Mouse (Mus musculus) hematopoietic stem cell, adult 5-6 weeks (primary cell): ENCODE measurements around the gene Eif2s1. TPM values are rescaled to one million over a fixed set of nuclear protein-coding genes. Genes with fewer than 3 reads are reported as not detected.
A peak's percentile ranks its signal among the peaks of the same experiment; 100 is the strongest.
"Not testable (repeated sequence)": the region's sequence is repeated elsewhere in the genome, so short reads cannot be mapped to it uniquely, and the experiment has no call there.

Source experiments
- ATAC-seq, 2 experiments: fragments of 125-278 bp in 1 of 2; replicated peaks in 1 of 2; 2 replicates each; pipeline ENCODE4 v1.8.0; 2016 to 2017; ENCODE audit warnings: inconsistent platforms in 2 of 2, mild to moderate bottlenecking in 2 of 2, moderate number of reproducible peaks in 2 of 2, low read depth in 1 of 2, moderate TSS enrichment in 1 of 2; ENCODE audit not compliant: low FRiP score in 2 of 2, poor library complexity in 2 of 2, severe bottlenecking in 2 of 2, insufficient read depth in 1 of 2, low TSS enrichment in 1 of 2
- total RNA-seq: library from RNA; stranded (forward); fragments of 172-1452, 232-1000 nt; gene quantifications from 2 replicates; pipeline ENCODE4 v1.2.3, GENCODE M21; 2017

Eif2s1 gene
- total RNA-seq, 1 experiment from 2014 or later = 101 TPM

DNA sequence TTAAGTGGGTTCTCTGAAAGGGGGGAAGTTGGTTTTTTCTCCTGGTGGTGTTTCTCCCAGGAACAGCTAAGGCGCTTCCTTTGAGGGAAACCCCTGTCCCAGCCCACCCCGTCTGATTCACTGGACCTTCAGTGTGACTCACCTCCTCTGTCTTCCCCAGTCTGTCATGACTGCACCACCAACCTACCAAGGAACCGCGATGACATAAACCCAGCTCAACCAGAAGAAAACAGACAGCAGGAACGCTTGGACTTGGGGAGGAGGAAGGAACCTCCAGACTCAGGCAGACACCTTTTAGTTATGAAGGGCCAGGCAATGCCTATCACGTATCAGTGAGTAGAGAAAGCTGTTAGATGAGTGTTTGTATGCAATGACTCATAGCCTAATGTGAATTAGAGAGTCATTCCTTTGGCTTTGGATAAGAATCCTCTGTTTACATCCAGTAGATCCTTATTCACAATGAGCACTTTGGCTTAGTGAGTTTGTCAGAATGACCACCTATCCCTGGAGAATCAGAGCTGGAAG lies 46.5 kb downstream of the Eif2s1 start:
- ATAC-seq = no peak

DNA sequence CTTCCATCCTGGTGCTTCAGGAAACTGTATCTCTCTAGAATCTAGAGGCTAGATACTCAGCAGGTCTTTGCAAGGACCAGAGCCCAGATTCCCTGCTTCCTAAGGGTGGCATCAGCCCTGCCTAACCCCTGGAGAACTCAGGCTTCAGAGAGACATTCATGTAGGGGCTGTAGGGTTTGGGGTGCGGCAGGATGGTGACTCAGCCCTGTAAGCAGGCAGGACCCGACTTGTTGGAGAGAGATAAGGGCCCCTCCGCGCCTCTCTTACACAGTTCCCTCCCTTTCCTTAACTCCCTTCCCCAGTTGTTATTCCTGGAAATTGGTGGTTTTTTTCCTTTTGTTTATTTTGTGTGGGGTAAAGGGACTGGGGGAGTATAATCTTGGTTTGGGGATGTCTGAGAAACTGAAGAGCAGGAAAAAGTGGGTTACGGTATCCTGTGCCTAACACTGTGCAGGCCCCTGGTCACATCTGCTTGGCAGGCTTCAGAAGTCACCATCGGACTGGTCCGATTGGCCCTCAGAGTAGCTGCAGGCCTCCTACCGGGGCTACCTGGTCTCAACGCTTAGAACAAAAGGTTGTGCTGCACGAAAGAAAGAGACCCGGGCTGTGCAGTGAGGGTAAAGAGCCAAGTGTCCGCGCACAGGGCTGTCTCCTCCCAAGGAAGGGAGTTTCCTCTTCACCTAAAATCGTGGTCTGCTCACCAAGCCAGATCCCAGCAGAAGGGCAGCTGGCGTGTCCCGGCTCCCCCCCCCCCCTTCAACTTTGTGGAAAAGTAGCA lies 49.3 kb downstream of the Eif2s1 start:
- peak; percentile 19 to 37; a peak in 2 of 4 replicates for ATAC-seq

DNA sequence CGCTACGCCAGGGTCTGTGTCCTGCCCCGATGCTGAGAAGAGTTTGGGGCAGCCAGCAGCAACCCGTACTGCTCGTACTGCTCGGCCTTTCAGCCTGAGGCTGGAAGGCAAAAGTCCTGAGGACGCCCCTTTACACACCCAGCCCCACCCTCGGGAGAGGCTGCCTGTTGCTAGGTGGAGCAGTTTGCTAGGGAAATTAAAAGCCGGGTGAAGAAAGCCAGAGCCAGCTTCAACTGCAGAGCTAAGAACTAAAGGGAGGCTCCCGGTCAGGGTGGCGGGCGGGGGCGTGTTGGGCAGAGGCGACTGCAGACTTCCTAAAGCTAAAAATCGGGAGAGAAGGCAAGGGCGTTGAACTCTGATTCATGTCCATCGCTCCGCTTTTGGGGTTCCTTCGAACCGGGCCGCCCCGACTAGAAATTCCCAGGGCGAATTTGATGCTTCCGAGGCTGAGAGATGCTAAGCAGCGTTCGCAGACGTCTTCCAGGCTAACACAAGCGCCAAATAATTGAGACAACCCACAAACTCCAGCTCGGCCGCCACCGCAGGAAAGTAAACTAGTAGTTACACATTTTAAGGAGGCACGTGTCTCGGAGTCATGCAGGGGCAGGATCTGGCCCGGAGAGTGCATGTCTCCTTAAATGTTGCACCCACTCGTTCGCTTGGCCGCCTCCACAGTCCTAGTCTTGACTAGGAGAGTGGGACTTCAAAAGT lies 50.2 kb downstream of the Eif2s1 start:
- ATAC-seq = peak; percentile 15 to 17; a peak in 1 of 4 replicates

DNA sequence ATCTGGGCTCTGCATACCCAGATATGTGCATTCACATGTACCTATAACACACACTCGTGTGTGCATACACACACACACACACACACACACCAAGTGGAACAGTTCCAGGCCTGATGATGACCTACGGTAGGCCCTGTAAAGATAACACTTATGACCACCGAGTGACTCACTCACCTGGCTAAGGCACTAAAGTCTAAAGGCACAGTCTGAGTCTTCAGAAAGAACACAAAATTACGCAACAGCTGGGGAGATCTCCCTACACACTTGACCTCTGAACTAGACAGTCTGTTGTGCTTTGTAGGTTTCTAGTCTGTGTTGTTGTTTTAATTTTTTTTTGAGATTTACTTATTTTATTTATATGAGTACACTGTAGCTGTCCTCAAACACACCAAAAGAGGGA lies 52.8 kb downstream of the Eif2s1 start:
- ATAC-seq = no peak

DNA sequence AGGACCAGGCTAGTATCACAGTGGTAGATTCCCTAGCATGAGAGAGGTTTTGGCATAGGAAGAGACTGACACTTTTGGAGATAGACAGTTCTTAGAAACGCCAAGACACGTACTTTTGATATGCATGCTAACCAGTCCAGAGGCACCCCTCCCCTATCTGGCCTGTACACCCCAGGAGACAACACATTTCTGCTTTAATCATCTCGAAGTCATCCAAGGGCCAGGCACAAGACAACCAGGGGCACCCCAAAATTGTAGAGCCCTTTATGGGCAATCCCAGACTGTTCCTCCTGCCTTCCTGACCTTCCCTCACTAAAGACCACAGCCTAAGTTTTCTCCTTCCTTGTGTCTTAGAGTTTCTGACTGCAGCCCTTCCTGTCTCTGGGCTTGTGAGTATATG lies 53.9 kb downstream of the Eif2s1 start:
- ATAC-seq = no peak

DNA sequence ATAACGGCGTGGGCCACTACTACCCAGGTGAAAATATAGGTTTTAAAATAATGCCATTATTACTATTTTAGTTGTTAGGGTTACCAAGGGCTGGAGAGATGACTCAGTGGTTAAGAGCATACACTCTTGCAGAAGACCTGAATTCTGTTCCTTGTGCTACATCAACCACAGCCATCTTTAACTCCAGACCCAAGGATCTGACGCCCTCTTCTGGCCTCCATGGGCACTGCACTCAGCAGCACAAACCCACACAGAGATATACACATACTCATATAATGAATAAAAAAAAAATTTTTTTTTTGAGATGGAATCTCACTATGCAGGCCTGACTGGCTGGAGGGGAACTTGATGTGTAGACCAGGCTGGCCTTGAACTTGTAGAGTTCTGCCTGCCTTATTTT lies 54.7 kb downstream of the Eif2s1 start:
- ATAC-seq = no peak

DNA sequence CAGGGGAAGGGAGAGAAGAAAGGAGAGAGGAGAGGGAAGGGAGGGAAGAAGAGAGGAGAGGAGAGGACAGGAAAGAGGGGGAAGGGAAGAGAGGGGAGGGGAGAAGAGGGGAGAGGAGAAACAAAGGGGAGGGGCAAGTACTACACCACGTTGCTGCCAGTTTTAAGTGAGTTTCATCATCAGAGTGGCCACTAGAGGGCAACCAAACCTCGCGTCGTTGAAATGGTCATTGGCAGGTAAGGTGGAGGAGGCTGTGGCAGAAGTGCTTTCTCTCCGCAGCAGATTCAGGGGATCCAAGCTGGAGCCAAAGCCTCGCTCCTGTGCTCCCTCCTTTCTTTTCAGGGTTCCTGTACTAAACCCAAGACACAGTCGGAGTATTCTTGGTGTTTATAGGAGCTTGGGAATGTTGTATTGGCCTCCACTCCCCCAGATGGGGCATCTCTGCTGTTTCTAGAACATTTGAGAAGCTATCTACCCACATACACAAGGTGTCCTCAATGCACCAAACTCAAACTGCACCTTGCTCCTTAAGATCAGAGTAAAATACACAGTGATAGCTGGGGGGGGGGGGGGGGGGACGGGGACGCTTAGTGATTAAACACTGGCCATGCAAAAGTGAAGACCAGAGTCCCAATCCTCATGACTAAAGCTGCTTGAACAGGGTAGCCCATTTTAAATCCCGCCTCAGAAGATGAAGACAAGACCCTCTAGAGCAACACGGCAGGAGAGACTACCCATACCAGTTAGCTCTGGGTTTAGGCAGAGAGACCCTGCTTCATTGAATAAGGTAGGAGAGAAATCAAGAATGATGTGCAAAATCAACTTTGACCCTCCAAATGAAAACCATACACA lies 56.8 kb downstream of the Eif2s1 start:
- ATAC-seq = peak; percentile 85

DNA sequence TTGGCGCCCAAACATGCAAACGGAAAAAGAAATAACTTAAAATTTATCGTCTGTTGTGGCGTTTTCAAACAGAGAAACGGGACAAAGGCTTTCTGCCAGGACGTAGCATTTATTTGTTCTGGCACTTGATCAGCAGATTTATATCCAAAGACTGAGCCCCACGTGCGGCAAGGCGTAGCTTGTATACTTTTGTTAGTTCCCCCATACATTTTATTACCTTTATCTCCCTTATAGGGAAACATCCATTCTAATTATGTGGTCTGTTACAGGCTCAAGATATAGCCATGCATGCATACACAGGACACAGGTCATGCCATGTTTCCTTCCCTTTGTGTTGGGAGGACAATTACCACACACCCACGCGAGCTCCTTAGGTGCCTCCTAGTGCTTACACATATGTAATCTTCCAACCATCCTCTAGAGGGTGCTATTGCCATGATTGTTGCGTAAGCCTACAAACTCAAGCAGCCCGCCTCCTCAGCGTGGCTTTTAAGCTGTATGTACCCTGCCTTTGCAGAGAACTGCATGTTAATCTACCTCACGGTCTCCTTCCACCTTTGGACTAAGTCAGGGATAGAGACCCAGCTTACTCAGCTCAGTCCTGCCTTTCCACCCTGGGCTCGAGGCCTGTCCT lies 57.6 kb downstream of the Eif2s1 start:
- ATAC-seq = peak; percentile 88 to 94

DNA sequence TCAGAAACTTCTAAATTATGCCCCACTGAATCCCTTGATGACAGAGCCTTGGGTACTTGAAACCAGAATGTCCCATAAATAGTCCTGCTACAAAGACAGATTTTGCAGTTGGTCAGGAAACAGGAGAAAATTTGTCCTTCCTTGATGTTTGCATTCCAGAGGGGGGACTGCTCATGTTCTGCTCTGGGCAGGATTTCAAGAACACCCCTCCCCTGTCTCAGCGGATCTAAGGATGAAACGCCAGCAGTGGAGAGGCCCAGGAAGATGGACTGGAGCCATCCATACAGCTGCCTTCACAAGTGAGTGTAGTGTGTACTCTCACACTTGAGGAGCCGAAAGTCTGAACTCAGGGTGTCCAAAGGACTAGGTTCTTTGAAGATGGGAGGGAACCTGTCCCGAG lies 59.8 kb downstream of the Eif2s1 start:
- no peak for ATAC-seq

DNA sequence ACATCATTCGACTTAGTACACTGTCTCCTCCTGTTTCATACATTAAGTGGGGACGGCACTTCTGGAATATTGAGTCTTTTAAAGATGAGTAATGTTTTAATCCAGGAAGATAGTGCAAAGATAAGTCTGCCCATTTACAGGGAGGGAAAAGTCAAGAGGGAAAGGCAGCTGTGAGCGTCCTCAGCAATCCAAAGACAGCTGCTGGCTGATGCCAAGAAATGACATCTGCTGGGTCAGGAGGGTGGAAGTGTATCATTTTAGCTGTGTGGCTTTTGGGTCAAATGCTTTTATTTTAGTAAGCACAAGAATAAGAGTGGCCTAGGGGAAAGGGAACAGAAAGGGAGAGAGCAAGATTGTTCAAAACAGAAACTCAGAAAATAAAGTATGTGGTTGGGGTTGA lies 60.4 kb downstream of the Eif2s1 start:
- no peak for ATAC-seq

DNA sequence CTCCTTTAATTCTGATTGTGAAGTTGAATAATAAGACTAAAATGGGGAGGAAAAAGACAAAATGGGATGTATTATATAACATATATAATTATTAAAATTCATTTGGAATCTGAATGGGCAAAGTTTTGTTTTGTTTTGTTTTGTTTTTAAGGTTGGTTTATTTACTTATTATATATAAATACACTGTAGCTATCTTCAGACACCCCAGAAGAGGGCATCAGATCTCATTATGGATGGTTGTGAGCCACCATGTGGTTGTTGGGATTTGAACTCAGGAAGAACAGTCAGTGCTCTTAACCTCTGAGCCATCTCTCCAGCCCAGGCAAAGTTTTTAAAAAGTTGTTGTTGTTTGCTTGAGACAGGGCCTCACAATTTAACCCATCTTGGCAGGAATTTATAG lies 61.4 kb downstream of the Eif2s1 start:
- ATAC-seq = not testable (repeated sequence)

DNA sequence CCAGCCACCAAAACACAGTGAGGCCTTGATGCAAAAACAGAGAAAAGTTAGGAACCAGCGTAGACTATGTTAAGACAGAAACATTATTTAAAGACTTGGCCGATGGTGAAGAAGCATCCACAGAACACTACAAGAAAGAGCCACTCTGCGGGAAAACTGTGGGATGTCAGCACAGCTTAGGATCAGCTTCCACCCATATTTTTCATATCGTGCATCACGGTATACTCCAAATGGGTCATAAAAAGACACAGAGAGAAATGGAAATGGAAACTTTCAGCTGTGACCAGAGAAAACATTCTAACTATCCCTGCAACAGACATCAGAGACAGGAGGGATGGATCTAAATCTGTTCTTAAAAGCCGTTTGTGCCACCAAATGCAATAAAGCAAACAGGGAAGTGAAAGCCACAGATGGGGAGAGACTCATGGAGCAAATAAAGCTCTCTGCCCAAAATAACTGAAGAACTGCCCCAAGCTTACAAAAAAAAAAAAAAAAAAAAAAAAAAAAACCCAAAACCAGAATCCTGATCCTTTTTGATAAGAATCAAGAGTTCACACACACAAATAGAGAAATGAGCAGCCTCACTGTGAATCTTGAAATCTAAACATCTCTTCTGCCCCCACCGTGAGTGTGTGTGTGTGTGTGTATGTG lies 62.0 kb downstream of the Eif2s1 start:
- no peak; a peak in 1 of 4 replicates for ATAC-seq

DNA sequence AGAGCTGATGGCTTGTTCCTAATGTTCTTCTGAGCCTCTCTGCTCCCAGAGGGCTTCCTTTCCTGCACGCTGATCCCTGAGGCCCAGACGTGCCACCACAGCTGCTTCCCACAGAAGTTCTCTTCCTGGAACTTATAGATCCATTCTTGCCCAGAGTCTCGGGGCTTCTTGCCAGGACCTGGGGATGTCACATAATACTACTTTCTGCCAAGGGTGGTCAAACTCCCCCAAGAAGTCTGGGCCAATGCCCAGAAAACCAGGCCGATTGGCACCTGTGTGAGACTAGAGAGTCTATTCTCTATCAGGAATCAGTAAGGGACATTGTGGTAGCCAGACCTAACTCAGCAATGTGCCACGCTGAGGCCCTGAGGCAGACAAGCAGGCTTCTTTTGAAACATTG lies 65.7 kb downstream of the Eif2s1 start:
- no peak for ATAC-seq

DNA sequence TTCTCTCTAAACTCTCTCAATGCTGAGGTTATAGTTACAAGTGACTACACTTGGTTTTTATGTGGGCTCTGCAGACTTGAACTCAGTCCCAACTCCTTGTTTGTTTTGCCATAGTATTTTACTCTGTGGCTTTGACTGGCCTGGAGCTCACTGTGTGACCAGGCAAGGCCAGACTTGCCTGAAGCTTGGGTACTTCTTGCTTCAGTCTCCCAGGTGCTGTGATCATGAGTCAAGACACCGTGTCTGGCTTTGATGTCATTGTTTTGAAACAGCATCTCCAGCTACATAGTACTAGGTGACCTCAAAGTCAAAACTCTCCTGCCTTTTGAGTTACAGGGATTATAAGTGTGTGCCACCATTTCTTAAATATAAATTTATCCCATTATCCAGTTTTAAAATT lies 68.3 kb downstream of the Eif2s1 start:
- ATAC-seq = no peak

DNA sequence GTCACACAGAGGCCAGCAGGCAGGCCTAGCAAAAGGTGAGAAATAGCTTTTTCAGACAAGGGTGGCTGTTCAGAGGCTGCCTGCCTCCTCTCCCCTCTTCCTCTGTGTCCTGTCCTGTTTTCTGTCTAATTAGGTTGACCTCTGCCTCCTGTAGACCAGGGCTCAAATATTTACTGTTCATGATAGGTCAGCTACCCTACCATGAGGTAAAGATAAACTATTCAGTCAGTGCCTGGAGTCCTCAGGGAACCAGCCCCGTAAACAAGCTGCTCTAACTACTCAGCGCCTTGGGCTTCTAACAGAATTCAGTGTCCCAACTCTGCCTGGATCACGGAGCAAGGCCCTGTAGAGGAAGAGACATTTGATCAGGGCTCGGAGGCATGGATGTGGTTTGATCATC lies 74.9 kb downstream of the Eif2s1 start:
- no peak for ATAC-seq
